Mouse (Mus musculus): ENCODE data around the gene 1700008O03Rik.

1700008O03Rik gene

GRCm38 (mm10) chr7:44378290-44378689 lies 7.3 kb downstream of the 1700008O03Rik start:
- DNase-seq (ENCODE audit: extremely low spot score, low read depth, low spot score): no peak

- no peak for DNase-seq (ENCODE audit: extremely low spot score, low read depth, low spot score)
Observed at GRCm38 (mm10) chr7:44375793-44376192, 9.8 kb downstream of the 1700008O03Rik start.

GRCm38 (mm10) chr7:44375207-44375606 lies 10.4 kb downstream of the 1700008O03Rik start:
- DNase-seq (ENCODE audit: extremely low spot score, low read depth, low spot score): no peak

GRCm38 (mm10) chr7:44374756-44375155 lies 10.9 kb downstream of the 1700008O03Rik start:
- DNase-seq (ENCODE audit: extremely low spot score, low read depth, low spot score): no peak

GRCm38 (mm10) chr7:44373889-44374652 lies 11.5 kb downstream of the 1700008O03Rik start:
- no peak for DNase-seq (ENCODE audit: extremely low spot score, low read depth, low spot score)

- DNase-seq (ENCODE audit: extremely low spot score, low read depth, low spot score): no peak
Observed at GRCm38 (mm10) chr7:44373460-44373859, 12.2 kb downstream of the 1700008O03Rik start.

- DNase-seq (ENCODE audit: extremely low spot score, low read depth, low spot score): no peak
Observed at GRCm38 (mm10) chr7:44372678-44373077, 12.9 kb downstream of the 1700008O03Rik start.

- no peak for DNase-seq (ENCODE audit: extremely low spot score, low read depth, low spot score)
Observed at GRCm38 (mm10) chr7:44360792-44361301, 24.8 kb downstream of the 1700008O03Rik start.

- DNase-seq (ENCODE audit: extremely low spot score, low read depth, low spot score): no peak
Observed at GRCm38 (mm10) chr7:44359908-44360672, 25.5 kb downstream of the 1700008O03Rik start.

GRCm38 (mm10) chr7:44358886-44359654 lies 26.6 kb downstream of the 1700008O03Rik start:
- no peak for DNase-seq (ENCODE audit: extremely low spot score, low read depth, low spot score)

- DNase-seq (ENCODE audit: extremely low spot score, low read depth, low spot score): no peak
Observed at GRCm38 (mm10) chr7:44358012-44358411, 27.6 kb downstream of the 1700008O03Rik start.

- DNase-seq (ENCODE audit: extremely low spot score, low read depth, low spot score): no peak
Observed at GRCm38 (mm10) chr7:44357531-44357930, 28.1 kb downstream of the 1700008O03Rik start.

GRCm38 (mm10) chr7:44356590-44357481 lies 28.8 kb downstream of the 1700008O03Rik start:
- no peak for DNase-seq (ENCODE audit: extremely low spot score, low read depth, low spot score)

GRCm38 (mm10) chr7:44355411-44355810 lies 30.2 kb downstream of the 1700008O03Rik start:
- no peak for DNase-seq (ENCODE audit: extremely low spot score, low read depth, low spot score)

- no peak for DNase-seq (ENCODE audit: extremely low spot score, low read depth, low spot score)
Observed at GRCm38 (mm10) chr7:44353601-44354340, 31.8 kb downstream of the 1700008O03Rik start.

GRCm38 (mm10) chr7:44352750-44353600 lies 32.6 kb downstream of the 1700008O03Rik start:
- DNase-seq (ENCODE audit: extremely low spot score, low read depth, low spot score): no peak

- no peak for DNase-seq (ENCODE audit: extremely low spot score, low read depth, low spot score)
Observed at GRCm38 (mm10) chr7:44351881-44352749, 33.5 kb downstream of the 1700008O03Rik start.

Measured in hindlimb bud, embryonic 11.5 days (tissue).